Mouse (Mus musculus) heart, postnatal 4 days (tissue): ENCODE data around the gene H6pd. TPM values are rescaled to one million over a fixed set of nuclear protein-coding genes. Genes with fewer than 3 reads are reported as not detected.

ENCODE experiments used
- DNase-seq: peaks from one replicate; pipeline ENCODE4 v3.0.0; 2021
- total RNA-seq, 2 experiments: library from RNA; stranded (reverse); gene quantifications; 2 replicates each; pipeline ENCODE4 v1.2.3; 2021

Gene H6pd
- total RNA-seq, 2 experiments from 2014 or later: 34.1 to 35.2 TPM

- DNase-seq: no peak
Observed at GRCm38 (mm10) chr4:149975291-149975690, 33.5 kb downstream of the H6pd start.

GRCm38 (mm10) chr4:149971393-149971792 is 37.4 kb downstream of the H6pd start:
- no peak for DNase-seq

- DNase-seq: peak; percentile 11
Observed at GRCm38 (mm10) chr4:149968526-149968925, 40.3 kb downstream of the H6pd start.

- no peak for DNase-seq
Observed at GRCm38 (mm10) chr4:149966963-149967362, 41.9 kb downstream of the H6pd start.

- peak; percentile 86 for DNase-seq
Observed at GRCm38 (mm10) chr4:149966252-149966651, 42.6 kb downstream of the H6pd start.

GRCm38 (mm10) chr4:149965672-149966071 is 43.2 kb downstream of the H6pd start:
- no peak for DNase-seq

- no peak for DNase-seq
Observed at GRCm38 (mm10) chr4:149965242-149965641, 43.6 kb downstream of the H6pd start.

GRCm38 (mm10) chr4:149964770-149965169 is 44.1 kb downstream of the H6pd start:
- no peak for DNase-seq

- no peak for DNase-seq
Observed at GRCm38 (mm10) chr4:149964285-149964684, 44.5 kb downstream of the H6pd start.

- DNase-seq: no peak
Observed at GRCm38 (mm10) chr4:149960391-149960790, 48.4 kb downstream of the H6pd start.

GRCm38 (mm10) chr4:149959816-149960215 is 49.0 kb downstream of the H6pd start:
- DNase-seq: no peak

GRCm38 (mm10) chr4:149958566-149958965 is 50.3 kb downstream of the H6pd start:
- DNase-seq: peak; percentile 88

GRCm38 (mm10) chr4:149956048-149956447 is 52.8 kb downstream of the H6pd start:
- no peak for DNase-seq

- no peak for DNase-seq
Observed at GRCm38 (mm10) chr4:149955631-149956030, 53.2 kb downstream of the H6pd start.

GRCm38 (mm10) chr4:149954893-149955439 is 53.9 kb downstream of the H6pd start, which contains the start of gene Spsb1:
Spsb1 (minus strand) TSS chr4:149955043.
- peak; percentile 99 for DNase-seq

GRCm38 (mm10) chr4:149953621-149954481 is 55.0 kb downstream of the H6pd start:
- DNase-seq: peak; percentile 72

- DNase-seq: no peak
Observed at GRCm38 (mm10) chr4:149952201-149952600, 56.6 kb downstream of the H6pd start.

- DNase-seq: no peak
Observed at GRCm38 (mm10) chr4:149951201-149951600, 57.6 kb downstream of the H6pd start.

- DNase-seq: no peak
Observed at GRCm38 (mm10) chr4:149949691-149950090, 59.1 kb downstream of the H6pd start.

- peak; percentile 71 for DNase-seq
Observed at GRCm38 (mm10) chr4:149948119-149948518, 60.7 kb downstream of the H6pd start.

- DNase-seq: no peak
Observed at GRCm38 (mm10) chr4:149947396-149947795, 61.4 kb downstream of the H6pd start.

- DNase-seq: no peak
Observed at GRCm38 (mm10) chr4:149945194-149945593, 63.6 kb downstream of the H6pd start.

- no peak for DNase-seq
Observed at GRCm38 (mm10) chr4:149944214-149944613, 64.6 kb downstream of the H6pd start.
